Mouse (Mus musculus): ENCODE measurements around the gene Themis.

DNA sequence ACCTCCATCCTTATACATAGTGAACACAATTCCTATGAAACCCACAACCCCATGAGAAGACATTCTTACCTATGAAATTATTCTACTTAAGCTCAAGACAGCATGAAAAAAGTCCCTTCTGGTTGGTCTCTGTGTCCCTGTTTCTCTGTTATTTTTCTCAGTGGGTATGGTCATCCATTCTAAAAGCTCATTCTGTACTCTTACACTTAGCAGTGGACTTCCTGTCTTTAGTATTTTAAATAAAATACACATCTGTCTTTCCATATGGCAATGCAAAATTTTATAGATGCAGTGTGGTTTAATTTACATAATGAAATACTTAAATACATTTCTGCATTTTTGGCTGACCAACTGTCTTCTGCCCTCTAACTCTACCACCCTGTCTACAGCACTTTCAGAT is 30.0 kb downstream of the Themis start:
- TF ChIP-seq POLR2A (IDR thresholded peaks at IDR 0.05; ENCODE audit: insufficient read depth, low read depth, low read length) (no peak), CTCF (IDR thresholded peaks at IDR 0.05; ENCODE audit: insufficient read depth, low read depth, low read length) (no peak)

All from olfactory bulb, adult 2 months (tissue).